Mouse (Mus musculus): ENCODE results near the gene Hyal2. TPM values are rescaled to one million over a fixed set of nuclear protein-coding genes. Genes with fewer than 3 reads are reported as not detected.

Gene Hyal2
- total RNA-seq, 2 experiments from 2014 or later, result 14.4 to 27.5 TPM

DNA sequence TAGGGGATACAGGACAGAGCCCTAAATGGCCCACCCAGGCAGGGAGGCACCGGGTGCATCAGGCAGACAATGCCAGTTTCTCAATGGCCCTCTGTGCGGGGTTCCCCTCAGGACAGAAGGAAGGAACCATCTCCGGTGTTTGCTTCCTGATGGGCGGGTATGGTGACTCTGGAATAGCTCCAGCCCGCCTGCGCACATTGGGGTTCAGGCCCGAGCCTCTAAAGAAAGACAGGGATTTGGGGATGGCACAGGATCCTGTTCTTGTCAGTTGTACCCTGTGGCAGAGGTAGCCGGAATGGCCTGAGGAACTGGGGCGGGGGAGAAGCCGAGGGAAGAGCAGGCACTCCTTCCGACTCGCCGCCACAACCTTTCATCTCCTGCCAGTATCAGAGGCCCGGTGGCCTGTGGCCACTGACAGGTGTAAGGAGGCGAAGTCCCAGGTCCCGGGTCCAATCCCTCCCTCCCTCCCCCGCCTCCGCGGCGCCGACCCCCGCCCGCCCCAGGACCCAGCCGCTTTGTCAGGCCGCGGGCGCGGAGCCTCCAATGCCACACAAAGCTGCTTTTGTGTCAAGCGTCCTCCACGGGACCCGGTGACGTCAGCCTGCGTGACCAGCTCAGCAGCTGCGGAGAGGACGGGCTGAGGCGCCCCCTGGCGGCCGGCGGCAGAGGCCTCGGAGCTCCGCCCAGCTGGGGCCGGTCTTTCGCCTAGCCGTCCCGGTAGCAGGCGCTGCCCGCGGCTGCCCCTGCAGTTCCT, 44.6 kb downstream of the Hyal2 start:
- peak; percentile 100 for DNase-seq

DNA sequence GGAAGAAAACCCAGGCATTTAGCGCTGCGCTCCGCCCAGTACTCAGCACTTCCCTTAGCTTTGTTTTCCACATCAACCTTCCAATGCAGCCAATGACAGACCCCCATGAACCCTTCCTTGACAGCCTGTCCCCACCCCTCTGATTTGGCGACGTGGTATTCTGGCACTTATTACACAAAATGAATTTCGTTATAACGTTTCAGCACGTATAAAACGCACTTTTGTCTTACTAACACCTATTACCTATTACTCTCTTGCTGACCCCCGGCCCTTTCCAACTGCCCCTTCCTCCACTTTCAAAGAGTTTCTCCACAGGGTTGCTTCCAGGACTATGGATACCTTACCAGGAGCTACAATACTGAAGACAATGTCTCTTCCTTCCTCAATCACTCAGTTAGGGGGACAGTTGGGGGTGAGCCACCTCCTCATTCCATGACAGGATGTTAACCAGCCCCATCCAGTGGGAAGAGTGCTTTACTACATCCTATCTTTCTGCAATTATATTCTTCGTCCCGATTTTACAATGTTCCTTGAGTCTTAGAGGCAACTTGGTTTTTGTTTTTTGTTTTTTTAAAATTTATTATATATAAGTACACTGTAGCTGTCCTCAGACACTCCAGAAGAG, 45.3 kb downstream of the Hyal2 start:
- no peak for DNase-seq

DNA sequence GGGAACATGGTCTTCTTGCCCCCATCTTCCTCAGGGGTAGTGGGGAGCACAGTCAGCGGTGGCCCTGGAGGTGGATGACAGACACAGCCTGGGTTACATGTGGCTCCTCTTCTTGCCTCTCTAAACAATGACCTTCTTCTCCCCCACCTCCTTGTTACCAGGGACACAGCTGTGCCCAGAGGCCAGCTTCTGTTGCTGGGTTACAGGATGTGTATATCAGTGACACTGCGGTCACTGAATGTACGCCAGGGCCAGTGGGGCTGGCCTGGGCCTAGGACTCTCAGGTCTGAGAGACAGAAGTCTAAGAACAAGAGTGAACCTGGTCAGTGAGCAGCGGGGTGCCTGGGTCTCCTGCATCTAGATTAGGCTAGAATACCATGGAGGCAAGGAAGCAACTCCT, 47.3 kb downstream of the Hyal2 start:
- no peak for DNase-seq

DNA sequence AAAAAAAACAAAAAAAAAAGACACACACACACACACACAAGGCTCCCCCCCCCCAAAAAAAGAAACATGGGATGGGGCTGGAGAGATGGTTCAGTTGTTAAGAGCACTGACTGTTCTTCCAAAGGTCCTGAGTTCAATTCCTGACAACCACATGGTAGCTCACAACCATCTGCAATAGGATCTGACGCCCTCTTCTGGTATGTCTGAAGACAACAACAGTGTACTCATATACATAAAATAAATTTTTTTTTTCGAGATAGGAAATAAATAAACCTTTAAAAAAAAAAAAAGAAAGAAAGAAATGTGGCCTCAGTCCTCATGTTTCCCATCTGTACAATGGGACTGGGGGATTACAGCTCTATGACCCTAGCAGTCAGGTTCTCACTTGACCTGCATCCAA, 49.7 kb downstream of the Hyal2 start:
- no peak for DNase-seq

DNA sequence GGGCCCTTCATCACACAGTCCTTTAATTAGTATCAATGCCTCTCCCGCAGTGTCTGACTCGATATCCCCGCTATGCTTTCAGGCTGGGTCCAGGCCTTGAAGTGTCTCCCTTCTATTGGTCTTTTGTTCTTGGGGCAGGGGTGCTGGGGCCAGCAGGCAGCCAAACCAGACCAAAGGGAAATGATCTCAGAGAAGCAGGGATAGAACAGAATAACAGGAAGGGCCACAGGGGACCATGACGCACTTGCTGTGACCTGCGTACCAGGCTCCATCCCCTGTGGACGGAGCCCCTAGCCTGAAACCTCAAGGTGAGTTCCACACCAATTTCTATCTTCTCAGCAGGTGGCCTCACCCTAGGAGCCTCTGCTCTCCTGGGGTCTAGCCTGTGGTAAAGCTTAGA, 50.4 kb downstream of the Hyal2 start:
- no peak for DNase-seq

DNA sequence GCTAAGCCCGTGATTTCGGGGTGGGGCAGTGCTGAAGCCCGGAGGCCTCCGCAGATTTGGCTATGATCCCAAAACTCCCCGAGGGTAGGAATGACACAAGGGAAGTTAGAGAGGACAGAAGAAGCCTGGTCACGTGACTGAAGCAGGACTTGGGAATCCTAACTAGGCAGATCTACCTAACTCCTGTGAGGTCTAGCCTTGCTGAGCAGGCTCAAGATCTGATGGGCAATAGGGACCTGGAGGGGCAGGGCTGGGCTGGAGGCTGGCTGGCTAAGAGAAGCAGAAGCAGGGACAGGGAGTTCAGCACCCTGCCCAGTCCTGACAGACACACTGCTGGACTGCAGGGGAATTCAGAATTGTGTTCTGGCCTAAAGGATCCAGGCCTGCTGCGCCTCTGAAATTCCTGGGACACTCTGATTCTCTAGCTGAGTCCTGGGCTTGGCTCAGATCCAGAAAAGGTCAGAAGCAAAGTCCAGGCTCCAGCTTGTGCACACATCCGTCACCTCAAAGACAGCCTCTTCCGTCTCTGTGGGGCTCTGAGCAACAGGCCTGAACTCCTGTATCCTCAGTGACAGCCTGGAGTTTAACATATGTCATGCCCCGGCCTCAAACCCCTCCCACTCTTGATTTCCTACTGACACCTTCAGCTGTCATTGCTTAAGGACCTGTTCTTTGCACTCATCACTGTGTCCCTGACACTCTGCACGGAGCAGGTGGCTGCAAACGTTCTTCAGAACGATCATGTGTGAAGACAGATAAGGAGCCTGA, 51.2 kb downstream of the Hyal2 start:
- DNase-seq, result peak; percentile 21

DNA sequence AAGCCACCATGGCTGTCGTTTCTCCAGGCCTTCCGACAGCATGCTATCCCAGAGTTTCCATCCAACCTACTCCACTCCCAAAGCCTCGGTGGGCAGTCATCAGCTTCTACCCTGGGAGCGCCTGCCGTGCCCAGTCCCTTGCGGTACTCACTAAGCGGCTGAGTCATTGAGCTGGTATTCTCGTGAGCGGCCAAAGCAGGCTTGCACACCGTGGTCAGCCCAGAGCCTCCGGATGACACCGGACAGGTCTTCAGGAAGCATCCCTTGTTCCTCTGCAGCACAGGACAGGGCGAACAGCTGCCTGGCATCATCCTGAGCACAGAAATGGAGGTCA, 51.8 kb downstream of the Hyal2 start:
- no peak for DNase-seq

DNA sequence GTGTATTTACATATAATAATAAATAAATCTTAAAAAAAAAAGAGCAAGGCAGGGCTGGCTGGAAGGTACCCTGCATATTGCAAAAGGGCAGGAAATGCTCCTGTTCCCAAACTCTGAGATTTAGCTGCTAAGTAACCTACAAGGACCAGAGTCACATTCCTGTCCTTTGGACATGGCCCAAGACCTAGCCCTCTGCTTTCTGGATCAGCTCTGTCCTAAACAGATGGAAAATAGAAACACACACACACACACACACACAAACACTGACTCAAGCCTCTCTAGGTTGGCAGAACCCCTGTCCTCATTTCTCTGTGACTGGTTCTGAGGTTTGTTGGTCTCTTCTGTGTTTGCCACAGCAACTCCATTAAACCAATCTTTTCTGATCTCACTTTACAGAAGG, 53.2 kb downstream of the Hyal2 start:
- DNase-seq, result no peak

Other genes starting within 250 kb of the Hyal2 start
- gene Hemk1, start 229.6 kb upstream of the Hyal2 start, total RNA-seq (2021), result 10 to 100 TPM; 12.8 to 14.4 TPM
- gene 6430571L13Rik, start 227.3 kb upstream of the Hyal2 start, total RNA-seq (2021), result 10 to 100 TPM; 29.4 to 54.7 TPM
- 1 to 10 TPM; 2.1 to 2.4 TPM for gene Cacna2d2, start 168.3 kb upstream of the Hyal2 start, total RNA-seq (2021)
- gene Tmem115, start 34.0 kb upstream of the Hyal2 start, total RNA-seq (2021), result 10 to 100 TPM; 20.2 to 22.7 TPM
- gene Cyb561d2, start 25.8 kb upstream of the Hyal2 start, total RNA-seq (2021), result 1 to 10 TPM; 3.5 to 4.0 TPM
- gene Nprl2, start 25.7 kb upstream of the Hyal2 start, total RNA-seq (2021), result 1 to 10 TPM; 7.3 to 8.0 TPM
- under 1 TPM in 1 of 2 experiments, not detected in 1; 0.18 TPM for gene Zmynd10, start 20.6 kb upstream of the Hyal2 start, total RNA-seq (2021)
- 10 to 100 TPM; 15.1 to 23.4 TPM for gene Rassf1, start 16.4 kb upstream of the Hyal2 start, total RNA-seq (2021)
- gene Tusc2, start 4.7 kb upstream of the Hyal2 start, total RNA-seq (2021), result 10 to 100 TPM; 18.7 to 20.9 TPM
- gene Hyal1, start 9.0 kb downstream of the Hyal2 start, total RNA-seq (2021), result 1 to 10 TPM; 2.5 to 5.0 TPM
- gene Naa80, start 10.9 kb downstream of the Hyal2 start, total RNA-seq (2021), result 10 to 100 TPM; 12.1 to 15.7 TPM
- 1 to 10 TPM in 1 of 2 experiments, under 1 TPM in 1; 0.28 to 1.1 TPM for gene Hyal3, start 12.9 kb downstream of the Hyal2 start, total RNA-seq (2021)
- gene Ifrd2, start 19.7 kb downstream of the Hyal2 start, total RNA-seq (2021), result 10 to 100 TPM; 34.6 to 40.4 TPM
- gene Sema3b, start 41.3 kb downstream of the Hyal2 start, total RNA-seq (2021), result 10 to 100 TPM; 41.8 to 51.3 TPM
- 100 to 1,000 TPM; 193 to 231 TPM for gene Gnai2, start 67.4 kb downstream of the Hyal2 start, total RNA-seq (2021)
- gene Slc38a3, start 101.6 kb downstream of the Hyal2 start, total RNA-seq (2021), result 10 to 100 TPM; 17.6 to 20.4 TPM
- not detected for gene Gnat1, start 111.8 kb downstream of the Hyal2 start, total RNA-seq (2021)
- 10 to 100 TPM; 11.9 to 18.0 TPM for gene Sema3f, start 142.5 kb downstream of the Hyal2 start, total RNA-seq (2021)
- 10 to 100 TPM; 39.2 to 71.2 TPM for gene Rbm5, start 203.1 kb downstream of the Hyal2 start, total RNA-seq (2021)